Mouse (Mus musculus) cerebellum, adult 2 months (tissue): ENCODE measurements around the gene Hoxd9.

Source experiments
- CTCF ChIP-seq: fragments of 200-500 bp; IDR thresholded peaks from 2 replicates; pipeline ENCODE4 v1.5.1; 2011; ENCODE audit warnings: low read depth, mild to moderate bottlenecking, control low read depth, low read length, moderate library complexity, borderline replicate concordance; ENCODE audit not compliant: insufficient read depth
- POLR2A ChIP-seq: fragments of 200-500 bp; IDR thresholded peaks from 2 replicates; pipeline ENCODE4 v1.6.1; 2011; ENCODE audit warnings: low read length, control low read depth, borderline replicate concordance; ENCODE audit not compliant: insufficient read depth

GRCm38 (mm10) chr2:74697567-74698121 is at the start of gene Hoxd9:
- TF ChIP-seq CTCF (no peak), POLR2A (no peak)
